Mouse (Mus musculus) hematopoietic stem cell, adult 5-6 weeks (primary cell): Measurements from ENCODE around the gene 4930402F06Rik. TPM values are rescaled to one million over a fixed set of nuclear protein-coding genes. Genes with fewer than 3 reads are reported as not detected.

Experiments used
- ATAC-seq, 2 experiments: fragments of 125-278 bp in 1 of 2; replicated peaks in 1 of 2; 2 replicates each; pipeline ENCODE4 v1.8.0; 2016 to 2017; ENCODE audit warnings: inconsistent platforms in 2 of 2, mild to moderate bottlenecking in 2 of 2, moderate number of reproducible peaks in 2 of 2, low read depth in 1 of 2, moderate TSS enrichment in 1 of 2; ENCODE audit not compliant: low FRiP score in 2 of 2, poor library complexity in 2 of 2, severe bottlenecking in 2 of 2, insufficient read depth in 1 of 2, low TSS enrichment in 1 of 2
- total RNA-seq: library from RNA; stranded (forward); fragments of 172-1452, 232-1000 nt; gene quantifications from 2 replicates; pipeline ENCODE4 v1.2.3, GENCODE M21; 2017

Gene 4930402F06Rik
- total RNA-seq = not detected in 2 replicates

DNA sequence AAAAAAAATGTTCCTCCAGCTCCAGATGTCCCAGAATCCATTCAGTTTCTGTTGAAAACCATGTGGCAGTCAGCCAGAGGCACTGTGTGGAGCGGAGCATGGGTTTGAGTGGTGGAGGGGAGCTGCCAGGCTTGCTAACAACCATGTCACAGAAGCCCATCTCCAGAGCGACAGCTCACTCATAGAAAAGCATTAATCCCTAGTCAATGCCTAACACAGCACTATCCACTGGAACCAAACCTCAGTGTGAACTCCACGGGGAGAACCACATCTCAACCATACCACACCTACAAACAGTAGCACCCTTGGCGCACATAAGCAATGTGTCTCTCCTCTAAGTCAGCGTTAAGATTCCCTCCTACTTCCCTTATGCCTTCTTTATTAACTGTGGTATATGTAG, at the start of gene 4930402F06Rik:
4930402F06Rik (minus strand) TSS at position 80 of the 400 bp plus-strand sequence.
- ATAC-seq = 0 out of 4 replicates have a peak, but pooled peaks of 1 of the 2 experiments have one; percentile 24

DNA sequence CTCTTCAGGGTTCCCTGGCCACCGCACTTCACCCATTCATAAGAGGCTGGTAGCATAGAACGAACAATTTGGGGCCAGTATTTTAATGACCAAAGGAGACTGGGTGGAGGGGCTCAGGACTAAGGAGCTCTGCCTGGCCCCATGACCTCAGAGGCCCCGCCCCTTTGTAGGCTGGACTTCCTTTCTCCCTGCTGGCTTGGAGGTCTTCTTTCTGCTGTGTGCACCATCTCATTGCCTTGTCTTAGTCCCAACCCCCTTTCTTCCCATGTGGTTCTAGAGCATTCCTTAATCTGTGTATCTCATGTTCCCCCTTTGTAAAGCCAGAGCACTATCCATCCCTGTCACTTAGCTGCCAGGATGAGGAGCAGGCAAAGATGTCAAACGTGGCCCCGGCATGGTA, 49.3 kb upstream of the 4930402F06Rik start:
- ATAC-seq = no peak

DNA sequence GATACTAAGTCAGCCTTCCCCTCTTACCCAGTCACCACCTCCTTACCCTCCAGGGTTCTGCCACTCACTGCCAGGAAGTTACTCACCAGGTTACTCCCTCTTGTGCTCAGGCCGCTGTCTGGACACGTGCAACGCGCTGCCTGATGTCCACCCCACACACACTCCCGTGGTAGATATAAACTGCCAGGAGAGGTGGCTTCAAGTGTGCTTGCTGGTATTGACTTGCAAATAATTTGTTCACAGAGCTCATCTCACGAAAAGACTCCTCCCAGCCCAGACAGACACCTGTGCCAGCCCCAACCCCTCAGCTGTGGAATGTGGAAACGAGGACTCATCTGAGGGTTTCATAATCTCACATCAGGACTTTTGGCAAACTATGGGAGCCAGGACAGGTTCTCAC, 48.6 kb upstream of the 4930402F06Rik start:
- no peak for ATAC-seq

DNA sequence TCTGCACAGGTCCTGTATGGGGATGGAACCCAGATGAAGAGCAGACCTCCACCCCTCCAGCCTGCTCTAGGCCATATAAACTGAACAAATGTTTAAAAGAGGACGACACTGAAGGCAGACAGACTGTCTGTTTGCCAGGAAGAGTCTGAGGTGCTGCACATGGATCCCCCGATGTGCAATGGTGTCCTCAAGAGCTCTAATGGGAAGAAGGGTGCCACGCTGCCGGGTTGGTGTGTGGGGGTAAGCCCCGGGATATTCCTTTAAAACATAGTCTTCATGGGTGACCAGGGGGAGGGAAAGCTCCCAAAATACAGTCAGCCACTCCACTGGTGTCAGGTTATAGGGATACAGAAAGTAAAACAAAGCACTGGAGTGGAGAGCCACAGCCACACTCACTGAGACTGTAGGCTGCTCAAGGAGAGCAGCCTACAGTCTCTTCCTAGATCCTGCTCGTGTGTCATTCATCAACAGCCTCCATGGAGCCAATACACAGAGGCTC, 47.8 kb upstream of the 4930402F06Rik start:
- ATAC-seq = no peak

DNA sequence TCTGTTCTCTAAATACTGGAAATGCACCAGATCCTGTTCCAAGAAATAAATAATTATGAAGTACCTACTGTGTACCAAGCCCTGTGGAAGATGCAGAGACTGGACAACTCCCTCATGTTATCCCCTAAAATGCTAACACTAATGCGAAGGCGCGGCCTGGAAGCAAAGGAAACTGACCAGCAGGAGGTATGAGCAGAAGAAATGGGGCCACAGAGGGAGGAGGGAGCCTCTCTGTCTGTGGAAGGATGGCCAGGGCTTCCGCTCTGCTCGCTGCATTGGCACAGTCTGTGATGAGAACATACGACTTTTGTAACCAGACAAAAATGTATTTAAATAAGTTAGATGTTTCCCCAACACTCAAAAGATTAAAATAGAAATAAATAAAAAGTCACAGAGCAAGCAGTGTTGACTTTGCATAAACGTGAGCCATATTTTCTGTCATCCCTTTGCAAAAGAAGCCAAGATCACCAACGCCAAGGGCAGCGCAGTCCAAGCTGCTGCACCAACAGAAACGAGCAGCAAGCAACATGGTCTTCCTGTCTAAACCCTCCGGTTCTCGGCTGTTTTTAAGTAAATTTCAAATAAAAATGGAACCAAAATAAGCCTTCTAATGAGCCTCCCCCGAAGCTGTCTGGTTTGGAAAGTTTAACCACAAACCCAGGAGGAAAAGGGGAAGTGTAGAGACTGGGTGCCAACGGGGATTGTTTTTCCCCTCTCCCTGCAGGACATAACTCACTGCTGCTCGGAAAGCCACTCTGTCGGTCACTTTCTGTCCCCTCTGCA, 47.2 kb upstream of the 4930402F06Rik start:
- ATAC-seq = peak; percentile 20 to 63; a peak in 2 of 4 replicates

DNA sequence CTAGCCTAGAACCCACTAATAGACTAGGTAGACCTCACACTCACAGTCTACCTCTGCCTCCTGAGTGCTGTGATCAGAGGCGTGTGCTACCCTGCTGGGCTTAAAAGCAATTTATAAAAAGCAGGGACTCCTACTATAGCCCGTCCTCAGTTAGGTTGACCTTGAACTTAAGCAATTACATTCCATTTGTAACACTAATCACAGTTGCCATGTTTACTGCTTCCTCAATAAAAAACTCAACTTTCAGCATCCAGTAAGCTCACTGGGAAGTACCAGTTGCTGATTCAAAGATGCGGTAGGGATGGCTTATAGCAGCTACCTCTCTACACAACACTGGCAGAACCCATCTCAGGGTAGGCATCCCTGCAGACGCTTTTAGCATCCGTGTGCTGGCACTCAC, 46.4 kb upstream of the 4930402F06Rik start:
- ATAC-seq = no peak

DNA sequence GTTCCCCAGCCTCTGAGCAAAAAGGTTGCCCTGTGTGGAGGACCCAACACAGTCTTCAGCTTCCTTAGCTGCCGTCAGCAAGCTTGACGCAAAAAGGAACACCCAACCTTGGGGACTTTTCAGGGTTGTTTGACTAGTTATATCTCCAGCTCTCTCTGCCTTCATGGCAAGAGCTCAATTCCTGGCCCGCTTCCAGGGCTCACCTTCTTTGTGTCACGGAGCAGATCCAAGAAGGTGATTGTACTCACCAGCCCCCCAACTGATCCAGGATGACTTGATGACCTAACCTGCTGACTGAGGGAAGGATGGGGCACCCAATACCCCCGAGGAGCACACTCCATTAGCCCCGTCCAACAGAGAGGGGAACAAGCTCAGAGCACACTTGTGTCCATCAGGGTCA, 45.1 kb upstream of the 4930402F06Rik start:
- peak in 1 of 2 experiments; percentile 12; a peak in 1 of 4 replicates for ATAC-seq

DNA sequence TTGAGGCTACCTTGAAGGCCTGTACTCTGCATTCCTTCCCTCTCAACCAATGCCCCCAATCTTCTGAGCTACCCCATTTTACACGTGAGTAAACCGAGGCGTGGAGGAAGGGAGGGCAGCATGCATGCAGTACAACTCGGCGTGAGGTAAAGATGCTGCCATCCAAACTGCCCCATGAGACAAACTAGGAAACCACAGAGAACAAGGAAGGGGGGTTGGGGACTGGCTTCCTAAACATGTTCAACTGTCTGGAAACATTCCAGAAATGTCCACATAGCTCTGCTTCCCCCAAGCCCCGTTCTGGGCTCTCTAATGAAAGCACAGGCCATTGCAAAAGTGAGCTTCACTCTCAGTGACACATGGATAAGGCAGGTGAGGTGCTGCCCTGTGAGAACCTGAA, 44.4 kb upstream of the 4930402F06Rik start:
- peak in 1 of 2 experiments; percentile 29; a peak in 1 of 4 replicates for ATAC-seq

DNA sequence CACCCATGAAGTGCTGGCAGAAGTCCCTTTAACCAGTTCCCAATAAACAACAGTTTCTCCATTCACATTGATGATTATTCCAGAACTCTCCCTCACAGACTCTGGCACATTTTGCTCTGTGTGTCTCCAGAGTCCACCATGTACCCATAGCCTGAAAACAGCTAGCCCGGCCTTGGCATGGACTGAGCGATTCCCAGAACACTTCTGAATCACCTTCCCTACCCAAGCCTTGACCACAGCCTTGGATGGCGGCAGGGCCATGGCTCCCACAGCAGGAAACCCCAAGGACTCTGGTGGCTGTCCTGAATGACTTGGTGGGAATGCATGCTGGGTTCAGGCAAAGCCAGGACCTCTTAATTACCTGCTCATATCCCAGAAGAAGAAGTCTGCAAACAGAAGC, 43.5 kb upstream of the 4930402F06Rik start:
- no peak for ATAC-seq

DNA sequence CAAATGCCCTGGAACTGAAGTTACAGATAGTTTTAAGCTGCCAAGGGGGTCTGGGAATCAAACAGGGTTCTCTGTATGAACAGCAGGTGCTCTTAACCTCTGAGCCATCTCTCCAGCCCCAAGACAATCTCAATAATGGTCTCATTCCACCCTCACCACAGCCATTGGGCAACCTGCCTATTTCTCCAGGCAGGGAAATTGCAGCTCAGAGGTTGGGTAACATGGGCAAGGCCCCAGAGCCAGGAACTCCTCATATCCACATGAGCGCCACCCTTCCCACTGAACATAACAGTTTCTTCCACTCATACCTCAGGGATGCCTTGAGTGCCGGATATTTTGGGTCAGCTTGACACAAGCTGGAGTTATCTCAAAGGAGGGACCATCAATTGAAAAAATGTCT, 40.8 kb upstream of the 4930402F06Rik start:
- ATAC-seq = peak in 1 of 2 experiments; percentile 34; a peak in 1 of 4 replicates

DNA sequence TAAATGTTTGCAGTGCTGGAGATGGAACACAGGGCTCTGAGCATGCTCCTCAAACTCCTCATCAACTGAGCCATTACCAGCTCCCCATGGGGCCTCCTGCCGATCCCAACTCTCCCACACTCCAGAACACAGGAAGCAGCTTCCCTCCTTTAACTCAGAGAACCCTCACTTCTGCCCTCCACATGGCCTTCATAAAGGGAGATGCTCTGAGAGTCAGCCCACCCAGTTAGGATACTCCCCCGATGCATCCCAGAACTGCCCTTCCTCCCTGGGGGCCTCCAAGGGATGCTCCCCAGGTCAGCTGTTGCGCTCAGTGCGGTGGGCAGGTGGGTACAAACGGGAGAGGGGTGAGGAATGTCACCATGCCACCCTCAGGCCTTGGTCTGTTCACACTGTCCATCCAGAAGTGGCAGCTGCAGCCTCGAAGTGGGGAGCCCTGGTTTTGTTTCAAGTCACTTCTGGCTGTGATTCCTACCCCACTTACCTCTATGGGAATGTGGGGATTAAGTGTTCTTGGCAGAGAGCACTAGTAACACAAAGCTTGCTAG, 37.7 kb upstream of the 4930402F06Rik start:
- ATAC-seq = no peak

DNA sequence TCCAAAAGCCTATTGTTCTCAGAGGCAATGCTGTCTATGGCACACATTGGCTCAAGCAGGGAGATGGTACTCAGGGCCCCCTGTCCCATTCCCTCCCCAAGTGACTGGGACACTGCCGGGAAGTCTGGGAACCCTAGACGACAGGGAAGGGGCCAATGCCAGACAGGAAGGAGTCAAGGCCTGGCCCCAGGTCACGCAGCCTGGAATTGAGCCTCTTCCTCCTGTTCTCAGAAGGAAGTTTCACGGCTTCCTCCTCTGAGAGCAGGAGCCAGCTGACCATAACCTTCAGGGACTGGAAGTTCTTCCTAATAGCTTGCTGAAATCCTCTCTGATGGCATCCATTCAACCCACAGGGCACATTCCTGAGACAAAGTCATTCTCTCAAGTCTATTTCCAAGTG, 36.5 kb upstream of the 4930402F06Rik start:
- no peak for ATAC-seq

DNA sequence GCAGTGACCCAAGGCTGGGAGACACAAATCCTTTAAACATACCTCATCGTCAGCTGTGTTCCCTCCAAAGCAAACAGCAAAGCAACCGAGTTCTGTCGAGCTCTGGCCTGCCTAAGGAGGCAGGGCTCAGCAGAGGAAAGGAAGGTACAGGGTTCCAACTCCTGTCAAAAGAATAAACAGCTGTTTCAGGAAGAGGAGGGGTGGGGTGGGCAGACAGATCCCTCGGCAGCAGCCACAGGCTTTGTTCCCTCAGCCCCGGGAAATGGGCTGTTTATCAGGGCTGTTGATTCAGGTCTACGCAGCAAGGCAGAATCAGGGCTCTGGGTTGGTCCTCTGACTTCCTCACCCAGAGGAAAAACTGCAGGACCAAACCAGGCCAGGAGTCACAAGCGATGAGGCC, 35.5 kb upstream of the 4930402F06Rik start:
- ATAC-seq = no peak

DNA sequence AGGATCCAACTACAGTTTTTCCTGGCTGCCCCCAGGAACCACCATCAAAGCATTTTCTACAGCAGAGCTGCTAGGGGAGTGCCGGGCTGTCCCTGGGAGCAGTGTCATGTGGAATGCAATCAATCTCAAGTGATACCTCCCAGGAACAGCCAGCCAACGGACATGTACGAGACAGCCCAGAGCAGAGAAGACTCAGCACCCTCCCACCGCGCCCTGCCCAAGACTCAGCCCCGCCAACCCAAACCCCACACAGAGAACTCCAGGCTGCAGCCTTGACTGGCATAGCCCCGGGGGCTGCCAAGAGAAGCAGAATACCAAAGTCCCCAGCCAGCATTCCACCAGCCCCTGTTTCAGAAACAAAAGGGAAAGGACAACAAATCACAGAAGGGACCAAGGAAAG, 35.0 kb upstream of the 4930402F06Rik start:
- no peak for ATAC-seq

DNA sequence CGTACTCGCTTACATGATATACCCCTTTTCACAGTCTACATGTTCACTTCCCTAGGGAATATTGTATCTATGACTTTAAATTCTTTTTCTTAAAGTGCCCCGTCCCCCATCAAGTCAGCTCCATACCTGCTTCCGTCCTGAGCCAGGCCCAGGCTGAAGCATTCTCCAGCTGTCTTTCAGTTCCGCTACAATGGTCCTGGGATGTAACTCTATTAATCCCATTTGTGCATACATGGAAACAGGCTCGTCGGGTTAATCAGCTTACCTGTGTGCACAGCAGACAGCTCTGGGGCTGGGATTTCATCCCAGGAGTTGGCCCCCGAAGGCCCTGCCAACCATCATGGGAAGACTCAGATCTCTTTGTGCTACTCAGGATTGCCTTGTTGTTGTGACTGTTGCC, 33.8 kb upstream of the 4930402F06Rik start:
- no peak for ATAC-seq

DNA sequence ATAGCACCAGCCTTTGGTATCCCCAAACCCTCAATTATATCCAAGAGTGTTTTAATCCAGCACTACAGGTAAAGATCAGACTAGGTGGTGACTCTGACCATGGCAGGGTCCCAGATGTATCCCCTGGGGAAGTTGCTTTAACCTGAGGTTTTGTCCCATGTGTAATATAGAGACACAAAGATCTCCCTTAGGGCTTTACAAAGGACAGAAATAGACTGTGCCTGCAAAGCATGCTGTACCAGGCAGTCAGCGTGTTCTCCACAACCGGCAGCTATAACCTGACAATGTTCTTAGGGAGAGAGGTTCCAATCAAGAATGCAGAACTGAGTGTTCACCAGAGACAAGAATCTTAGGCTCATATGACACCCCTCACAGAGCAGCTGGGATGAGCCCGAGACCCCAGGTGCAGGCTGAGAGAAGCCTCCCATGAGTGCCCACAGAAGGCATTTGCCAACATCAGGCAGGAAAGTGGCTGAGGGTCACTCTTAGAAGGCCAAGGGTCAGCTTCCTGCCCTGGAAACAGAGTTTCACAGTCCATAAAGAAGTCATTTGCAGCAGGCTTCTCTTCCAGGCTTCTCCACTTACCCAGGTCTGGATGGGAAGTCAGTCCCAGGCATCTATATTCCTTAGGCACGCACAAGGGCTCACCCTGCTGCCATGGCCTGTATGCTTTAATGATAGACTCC, 31.8 kb upstream of the 4930402F06Rik start:
- ATAC-seq = no peak

DNA sequence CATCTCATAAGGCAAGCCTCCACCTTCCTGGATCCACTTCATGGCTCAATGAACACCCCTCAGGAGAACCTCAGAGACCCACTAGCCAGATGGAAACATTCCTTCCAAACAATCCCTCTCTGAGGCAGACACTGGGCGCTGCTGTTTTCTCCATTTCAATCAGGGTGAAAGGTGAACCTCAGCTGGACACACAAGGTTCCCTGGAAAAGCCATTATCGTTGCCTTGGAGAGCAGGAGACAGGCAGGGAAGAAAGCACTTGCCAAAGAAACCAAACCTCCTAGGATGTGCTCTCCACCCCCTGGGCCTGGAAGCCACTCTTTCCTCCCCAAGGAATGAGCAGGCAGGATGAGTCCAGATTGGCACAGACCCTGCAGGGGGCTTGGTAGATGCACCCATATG, 30.6 kb upstream of the 4930402F06Rik start:
- no peak for ATAC-seq

DNA sequence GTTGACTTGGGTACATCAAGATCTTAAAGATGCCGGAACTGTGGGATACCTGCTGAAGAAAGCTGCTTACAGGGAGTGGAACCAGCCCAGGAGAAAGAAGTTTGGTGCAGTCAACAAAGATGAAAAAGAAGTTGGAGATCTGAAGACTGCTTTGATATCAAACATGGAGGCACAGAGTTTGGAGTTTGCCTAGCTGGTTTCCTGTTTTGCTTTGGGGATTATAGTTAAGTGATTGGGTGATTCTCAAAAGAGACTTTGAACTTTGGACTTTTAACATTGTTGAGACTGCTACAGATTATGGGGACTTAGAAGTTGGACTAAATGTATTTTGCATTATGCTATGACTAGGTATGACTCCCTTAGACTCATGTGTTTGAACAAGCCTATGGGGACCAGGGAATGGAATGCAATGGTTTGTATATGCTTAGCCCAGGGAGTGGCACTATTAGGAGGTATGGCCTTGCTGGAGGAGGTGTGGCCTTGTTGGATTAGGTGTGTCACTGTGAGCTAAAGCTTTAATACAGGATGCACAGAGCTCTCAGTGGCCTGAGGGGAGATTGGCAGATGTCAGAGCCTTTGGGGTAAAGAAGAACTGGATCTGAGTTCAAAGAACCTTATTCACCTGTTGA, 26.9 kb upstream of the 4930402F06Rik start:
- no peak for ATAC-seq
